Mouse (Mus musculus): Measurements from ENCODE around the gene Ppp6r1.

- no peak for TF ChIP-seq POLR2A (IDR thresholded peaks at IDR 0.05; ENCODE audit: control insufficient read depth, extremely low read depth, insufficient read depth, low read length, poor library complexity)
- TF ChIP-seq CTCF (IDR thresholded peaks at IDR 0.05; ENCODE audit: borderline replicate concordance, control insufficient read depth, extremely low read depth, insufficient read depth, low read length, poor library complexity), result no peak
Measured at GRCm38 (mm10) chr7:4623544-4624189, 35.2 kb downstream of the Ppp6r1 start.

Measured in thymus, adult 2 months (tissue).